Mouse (Mus musculus): Measurements from ENCODE around the gene Foxp3.

DNA sequence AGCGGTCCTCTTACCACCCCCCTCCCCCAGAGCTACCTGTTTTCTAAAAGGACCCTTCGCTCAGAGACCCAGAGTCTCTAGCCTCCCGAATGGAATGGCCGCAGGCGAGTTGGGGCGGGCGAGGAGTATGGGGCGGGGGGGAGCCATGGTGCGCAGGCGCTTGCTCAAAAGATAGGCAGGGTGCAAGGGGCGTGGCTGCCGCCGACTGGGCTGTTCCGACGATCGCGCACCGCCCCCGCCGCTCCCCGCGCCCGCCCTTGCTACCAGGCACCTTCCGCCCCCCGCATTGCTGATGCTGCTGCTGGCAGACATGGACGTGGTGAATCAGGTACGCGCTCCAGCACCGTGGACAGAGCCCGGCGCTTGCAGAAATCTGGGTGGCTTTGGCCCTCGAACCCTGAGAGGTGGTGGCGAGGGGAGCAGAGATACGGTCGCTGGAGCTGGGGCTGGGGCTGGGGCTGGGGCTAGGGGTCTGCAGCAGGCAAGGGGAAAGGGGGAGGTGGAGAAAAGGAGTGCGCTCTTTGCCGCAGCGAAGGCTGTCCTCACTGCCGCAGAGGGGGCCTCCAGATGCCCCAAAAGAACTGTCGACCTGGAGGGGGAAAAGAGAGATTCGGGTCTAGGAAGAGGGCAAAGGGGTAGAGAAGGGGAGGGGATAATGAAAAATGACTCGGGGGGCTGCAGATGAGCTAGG lies 65.1 kb downstream of the Foxp3 start, which contains the start of gene Syp:
- TF ChIP-seq POLR2A (IDR thresholded peaks at IDR 0.05; ENCODE audit: low read depth, low read length), result peak; percentile 42; the same call in 1 of the 2 replicates
- TF ChIP-seq MAZ (IDR thresholded peaks at IDR 0.05; ENCODE audit: low read depth, low read length), result 0 out of 2 replicates have a peak, but pooled peaks have one; percentile 62
- no peak for TF ChIP-seq SMC3 (IDR thresholded peaks at IDR 0.05; ENCODE audit: low read depth, low read length)
- TF ChIP-seq CTCF (conservative IDR thresholded peaks at IDR 0.05 in 1 of 2, IDR thresholded peaks at IDR 0.05 in 1 of 2; ENCODE audit: low read depth in 2 of 2, low read length in 2 of 2), result no peak
- no peak for TF ChIP-seq RAD21 (IDR thresholded peaks at IDR 0.05; ENCODE audit: low read depth, low read length)
- no peak for TF ChIP-seq ETS1 (conservative IDR thresholded peaks at IDR 0.05; ENCODE audit: low read depth, low read length)
- TF ChIP-seq POLR2AphosphoS2 (IDR thresholded peaks at IDR 0.05; ENCODE audit: low read depth, low read length), result no peak
- no peak for TF ChIP-seq TBP (conservative IDR thresholded peaks at IDR 0.05; ENCODE audit: low read depth, low read length)
- no peak for TF ChIP-seq ZC3H11A (IDR thresholded peaks at IDR 0.05; ENCODE audit: low read depth, low read length)
- TF ChIP-seq ZMIZ1 (IDR thresholded peaks at IDR 0.05; ENCODE audit: low read depth, low read length), result no peak
- TF ChIP-seq E2F4 (IDR thresholded peaks at IDR 0.05; ENCODE audit: insufficient replicate concordance, low read depth, low read length), result no peak
- peak; percentile 82 for TF ChIP-seq NRF1 (IDR thresholded peaks at IDR 0.05; ENCODE audit: low read depth, low read length)
- no peak for TF ChIP-seq MAX (IDR thresholded peaks at IDR 0.05; ENCODE audit: low read length)
- peak; percentile 87 for TF ChIP-seq SIN3A (IDR thresholded peaks at IDR 0.05; ENCODE audit: low read length)
